28 mouse cellular contexts compared by ENCODE assay signal in the genomic region with DNA sequence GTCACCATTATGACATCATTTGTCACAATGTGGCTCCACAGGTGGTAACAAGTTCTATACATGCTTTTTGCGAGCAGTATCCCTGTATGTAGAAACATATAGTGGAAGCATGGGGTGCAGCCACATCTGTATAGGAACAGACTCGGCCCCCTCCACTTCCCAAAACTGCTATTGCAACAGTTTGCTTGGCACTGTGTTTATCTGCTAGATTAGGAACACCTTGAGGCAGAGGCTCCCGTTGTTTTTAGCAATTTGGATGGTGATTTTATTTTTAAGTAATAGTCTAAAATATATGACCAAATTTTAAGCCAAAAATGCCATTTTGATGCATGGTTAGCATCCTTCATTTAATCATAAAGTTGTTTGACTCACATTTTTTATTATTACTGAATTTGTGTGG.
"Had no signal": no experiment of that assay in that cellular context is flagged by ENCODE, and none has a peak within 500 bp of the region (broad histone marks: within the 10 kb centered on the region; RNA-seq: fewer than 3 reads in every experiment).

No protein-coding gene starts in this region.

- H3K4me3 ChIP-seq: embryonic facial prominence, embryonic 10.5 days; embryonic facial prominence, embryonic 12.5 days; embryonic facial prominence, embryonic 13.5 days; embryonic facial prominence, embryonic 15.5 days; erythroblast, embryonic 14.5 days; forebrain, embryonic 10.5 days; forebrain, embryonic 12.5 days; forebrain, embryonic 13.5 days; forebrain, embryonic 15.5 days; gastrocnemius, adult 2 months; heart, adult 2 months had no signal

- H3K4me1 ChIP-seq: embryonic facial prominence, embryonic 10.5 days; embryonic facial prominence, embryonic 12.5 days; embryonic facial prominence, embryonic 13.5 days; embryonic facial prominence, embryonic 15.5 days; forebrain, embryonic 10.5 days; forebrain, embryonic 12.5 days; forebrain, embryonic 13.5 days; forebrain, embryonic 15.5 days had no signal

- H3K9ac ChIP-seq: embryonic facial prominence, embryonic 12.5 days; embryonic facial prominence, embryonic 13.5 days; embryonic facial prominence, embryonic 15.5 days; forebrain, embryonic 12.5 days; forebrain, embryonic 13.5 days; forebrain, embryonic 15.5 days; forebrain, postnatal 0 days had no signal

- ATAC-seq: forebrain, embryonic 13.5 days; forebrain, embryonic 14.5 days; forebrain, embryonic 15.5 days; forebrain, embryonic 16.5 days; forebrain, postnatal 0 days had no signal

- H3K4me2 ChIP-seq: embryonic facial prominence, embryonic 12.5 days; embryonic facial prominence, embryonic 13.5 days; embryonic facial prominence, embryonic 15.5 days; forebrain, embryonic 12.5 days; forebrain, embryonic 13.5 days; forebrain, embryonic 15.5 days had no signal

- H3K9me3 ChIP-seq: embryonic facial prominence, embryonic 10.5 days; embryonic facial prominence, embryonic 12.5 days; embryonic facial prominence, embryonic 13.5 days; embryonic facial prominence, embryonic 15.5 days; forebrain, embryonic 10.5 days; forebrain, embryonic 12.5 days; forebrain, embryonic 13.5 days; forebrain, embryonic 15.5 days had no signal

- H3K36me3 ChIP-seq: embryonic facial prominence, embryonic 10.5 days; embryonic facial prominence, embryonic 12.5 days; embryonic facial prominence, embryonic 13.5 days; embryonic facial prominence, embryonic 15.5 days; forebrain, embryonic 10.5 days; forebrain, embryonic 12.5 days; forebrain, embryonic 15.5 days had no signal

- DNase-seq: cerebellum, adult 8-10 months; cerebellum, adult 9-10 months; cerebellum, adult 9-11 months; cerebellum, postnatal 10 days; cerebellum, postnatal 14 days; cerebellum, postnatal 25 days; cerebellum, postnatal 36 days; embryo, embryonic 11 days; forebrain, postnatal 0 days; gastrocnemius, adult 2 months; gastrocnemius, postnatal 10 days; gastrocnemius, postnatal 14 days; gastrocnemius, postnatal 25 days; gastrocnemius, postnatal 36 days; heart, adult 11 months; heart, adult 18-20 months; heart, adult 2 months had no signal

- H3K27ac ChIP-seq: embryonic facial prominence, embryonic 10.5 days; embryonic facial prominence, embryonic 12.5 days; embryonic facial prominence, embryonic 13.5 days; embryonic facial prominence, embryonic 15.5 days; forebrain, embryonic 10.5 days; forebrain, embryonic 12.5 days; forebrain, embryonic 13.5 days; forebrain, embryonic 15.5 days; gastrocnemius, adult 2 months; heart, adult 2 months had no signal

- H3K27me3 ChIP-seq: embryonic facial prominence, embryonic 12.5 days; embryonic facial prominence, embryonic 13.5 days; embryonic facial prominence, embryonic 15.5 days; forebrain, embryonic 12.5 days; forebrain, embryonic 13.5 days; forebrain, embryonic 15.5 days had no signal
